Mouse (Mus musculus) v-Abl transformed pro-B cells (cell line): ENCODE results near the gene Nrap.

Experiments used
- in situ Hi-C, 2 experiments: fragments of 400-800 bp; cut with MboI; formaldehyde crosslinking; loops; one replicate each; pipeline ENCODE4 v1.15.1; 2025; ENCODE audit not compliant: unreplicated experiment in 2 of 2

The Nrap gene

DNA sequence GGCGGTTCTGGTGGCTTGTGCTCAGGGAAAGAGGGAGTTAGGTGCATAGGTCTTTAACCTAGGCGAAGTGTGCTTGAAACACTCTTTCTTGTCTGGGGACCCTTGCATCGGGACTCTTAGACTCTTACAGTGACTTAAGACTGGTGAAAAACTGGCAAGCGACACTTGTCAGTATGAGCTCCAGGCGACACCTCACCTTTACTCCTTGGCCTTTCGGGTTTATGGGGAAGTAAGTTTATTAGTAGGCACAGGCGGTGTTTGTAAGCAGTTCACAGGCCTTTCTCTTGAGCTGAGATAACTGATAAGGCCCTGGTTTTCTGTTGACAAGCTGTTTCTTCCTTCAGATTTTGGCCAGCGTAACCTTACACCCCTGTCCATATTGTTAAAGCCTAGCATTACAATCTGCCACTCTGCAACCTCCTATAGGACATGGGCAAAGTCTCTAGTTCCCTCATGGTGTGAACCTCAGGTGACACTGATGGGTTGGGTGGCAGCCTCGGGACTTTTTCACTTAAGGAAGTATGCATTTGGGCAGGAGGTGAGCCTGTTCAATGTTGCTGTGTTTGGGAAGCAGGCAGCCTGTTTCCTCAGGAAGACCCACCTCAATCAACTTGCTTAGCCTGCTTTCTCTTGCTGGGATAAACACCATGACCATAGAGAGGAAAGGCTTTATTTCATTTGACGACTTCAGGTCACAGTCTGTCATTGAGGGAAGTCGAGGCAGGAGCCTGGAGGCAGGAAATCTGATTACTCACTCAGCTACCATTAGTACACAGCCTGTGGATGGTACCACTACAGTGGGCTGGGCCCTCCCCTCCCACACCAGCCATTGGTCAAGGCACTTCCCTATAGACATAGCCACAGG is 8.1 kb upstream of the Nrap start:
- in situ Hi-C loops, result no loop called here

- in situ Hi-C loops, result no loop called here
Measured at GRCm38 (mm10) chr19:56396669-56397621, 7.1 kb upstream of the Nrap start, which contains the start of gene Casp7. Casp7 (plus strand) TSS chr19:56397129.

- in situ Hi-C loops, result no loop called here
Measured at GRCm38 (mm10) chr19:56396227-56396626, 6.4 kb upstream of the Nrap start.

DNA sequence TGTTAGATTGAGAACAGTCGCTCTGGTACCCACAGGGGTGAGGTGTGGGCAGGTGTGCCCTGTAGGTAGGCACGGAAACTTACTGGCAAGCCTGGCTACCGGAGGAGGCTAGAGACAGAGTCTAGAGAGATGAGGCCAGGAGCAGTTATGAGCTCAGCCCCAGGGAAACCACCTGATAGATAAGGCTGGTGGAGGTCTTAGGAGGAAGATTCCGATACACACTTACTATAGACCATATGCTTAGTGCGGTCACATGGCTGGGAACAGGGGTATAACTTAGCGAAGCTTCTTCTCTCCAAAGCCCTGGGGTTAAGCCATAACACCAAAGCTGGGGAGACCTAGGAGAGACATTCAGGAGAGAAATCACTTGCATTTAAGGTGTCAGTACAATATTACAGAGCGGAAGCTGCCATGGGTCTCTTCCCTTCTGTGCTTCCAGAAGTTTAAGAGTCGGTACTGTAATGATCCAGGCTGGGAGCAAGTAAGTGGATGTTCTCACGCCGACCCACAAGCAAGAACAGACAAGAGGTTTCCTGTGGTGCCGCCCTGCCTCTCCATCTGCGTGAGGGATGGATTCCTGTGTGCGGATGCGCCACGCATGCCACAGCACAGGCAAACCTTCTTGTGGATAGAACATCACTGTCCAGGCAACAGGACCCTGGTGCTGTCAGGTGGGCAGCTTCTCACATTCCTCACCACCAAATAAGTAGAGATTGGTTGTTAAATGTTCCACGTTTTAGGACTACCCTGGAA is 5.5 kb upstream of the Nrap start:
- in situ Hi-C loops, result no loop called here

DNA sequence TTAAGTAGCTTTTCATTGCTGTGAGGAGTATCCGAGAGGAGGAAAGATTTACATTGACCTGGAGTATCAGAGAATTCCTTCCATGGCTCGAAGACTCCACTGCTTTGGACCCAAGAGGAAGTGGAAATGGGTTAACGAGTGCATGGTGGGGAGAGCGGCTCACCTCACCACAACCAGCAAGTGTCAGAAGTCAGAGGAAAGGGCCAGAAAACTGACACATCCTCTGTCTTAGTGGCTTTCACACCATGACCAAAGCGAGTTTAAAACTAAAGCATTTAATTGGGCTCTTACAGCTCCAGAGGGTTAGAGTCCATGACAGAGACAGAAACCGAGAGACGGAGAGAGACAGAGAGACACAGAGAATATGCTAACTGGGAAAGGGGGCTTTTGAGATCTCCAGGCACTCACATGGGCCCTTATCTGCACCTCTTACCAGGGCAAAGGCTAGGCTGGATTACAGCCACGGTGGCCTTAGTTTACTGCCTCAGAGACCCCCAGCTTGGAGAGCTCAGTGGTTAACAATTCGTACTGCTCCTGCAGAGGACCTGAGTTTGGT is 3.6 kb upstream of the Nrap start:
- in situ Hi-C loops, result no loop called here

GRCm38 (mm10) chr19:56391307-56392046 is 1.6 kb upstream of the Nrap start:
- in situ Hi-C loops, result no loop called here

DNA sequence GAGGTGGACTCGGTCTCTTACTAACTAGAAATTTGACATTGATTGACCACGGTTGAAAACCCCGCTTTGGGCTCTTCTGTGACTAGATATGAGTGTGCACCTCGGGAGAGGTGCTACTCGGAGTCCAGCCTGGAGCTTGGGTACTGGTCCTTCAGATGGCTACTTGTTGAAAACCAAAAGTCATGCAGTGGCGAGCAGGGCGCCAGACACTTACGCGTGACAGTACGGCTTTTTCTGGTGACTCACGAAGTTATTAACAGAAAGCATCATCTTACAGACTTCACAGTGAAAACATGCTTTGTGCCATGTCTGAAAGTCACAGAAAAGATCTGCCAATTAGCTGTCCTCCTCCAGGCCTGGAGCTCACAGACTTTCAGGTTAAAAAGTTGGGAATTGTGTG is 661 bp downstream of the Nrap start:
- in situ Hi-C loops, result no loop called here

GRCm38 (mm10) chr19:56387726-56388302 is 2.0 kb downstream of the Nrap start:
- in situ Hi-C loops, result no loop called here

DNA sequence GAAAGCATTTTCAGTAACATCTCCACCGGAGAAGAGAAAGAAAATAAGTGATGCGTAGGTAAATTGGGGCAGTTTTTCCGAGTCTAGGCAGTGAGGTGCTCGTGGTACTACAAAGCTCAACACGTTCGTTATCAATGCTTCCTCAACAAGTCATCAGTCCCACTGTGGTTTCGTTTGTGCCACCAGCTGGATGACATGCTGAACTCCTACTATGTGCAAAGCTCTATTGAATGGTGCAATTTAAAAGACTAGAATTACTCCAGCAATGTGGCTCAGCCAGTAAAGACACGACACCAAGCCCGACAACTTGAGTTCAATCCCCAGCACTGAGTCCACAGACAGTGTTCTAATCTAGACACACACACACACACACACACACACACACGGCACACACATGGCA is 3.7 kb downstream of the Nrap start:
- in situ Hi-C loops, result no loop called here

GRCm38 (mm10) chr19:56385546-56385945 is 4.3 kb downstream of the Nrap start:
- in situ Hi-C loops, result no loop called here

- in situ Hi-C loops, result no loop called here
Measured at GRCm38 (mm10) chr19:56381407-56381806, 8.4 kb downstream of the Nrap start.

- in situ Hi-C loops, result no loop called here
Measured at GRCm38 (mm10) chr19:56380341-56380740, 9.5 kb downstream of the Nrap start.

DNA sequence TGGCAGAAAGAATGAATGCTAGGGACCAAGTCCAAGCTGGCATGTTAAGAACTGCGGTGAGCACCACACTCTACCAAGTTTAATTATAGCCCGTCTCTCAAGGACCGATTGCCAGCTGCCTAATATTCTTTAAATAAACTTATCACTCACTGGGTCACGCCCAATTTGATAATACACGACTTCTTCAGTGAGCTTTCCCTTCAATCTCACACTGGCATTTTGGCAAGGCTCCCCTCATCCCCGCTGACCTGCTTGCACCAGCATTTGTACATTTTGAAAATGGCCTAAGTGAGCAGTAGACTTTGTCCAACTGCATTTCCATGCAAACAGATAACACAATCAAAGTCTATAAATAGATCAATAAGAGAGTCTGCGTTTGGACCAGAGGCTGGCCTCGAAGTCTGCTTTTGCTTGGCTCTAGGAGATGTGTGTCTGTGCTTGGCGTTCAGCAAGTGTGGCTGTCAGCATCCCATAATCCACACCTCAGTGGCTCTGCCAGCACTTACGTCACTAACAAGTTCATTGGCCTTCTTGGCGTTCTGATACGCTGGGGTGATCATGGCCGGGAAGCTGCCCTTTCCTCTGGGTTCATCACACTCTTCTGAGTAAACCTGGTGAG is 11.2 kb downstream of the Nrap start:
- in situ Hi-C loops, result no loop called here

GRCm38 (mm10) chr19:56378007-56378406 is 11.8 kb downstream of the Nrap start:
- in situ Hi-C loops, result no loop called here

GRCm38 (mm10) chr19:56374011-56374410 is 15.8 kb downstream of the Nrap start:
- in situ Hi-C loops, result no loop called here

DNA sequence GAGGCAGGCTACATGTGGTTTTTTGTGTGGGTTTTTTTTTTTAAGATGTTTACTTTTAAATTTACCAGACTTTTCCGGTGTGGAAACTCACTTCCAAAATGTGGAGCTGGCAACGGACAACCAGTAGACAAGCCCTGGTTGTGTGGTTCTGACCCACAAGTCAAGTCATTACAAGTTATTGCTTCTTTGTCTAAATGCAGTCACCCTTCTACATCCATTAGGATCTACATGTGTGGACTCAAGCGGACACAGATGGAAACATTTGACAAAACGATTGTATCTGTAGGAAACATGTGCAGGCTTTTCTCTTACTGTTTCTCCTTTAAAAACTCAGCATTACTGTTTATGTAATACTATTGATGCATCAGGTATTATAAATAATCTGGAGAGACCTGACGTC is 16.6 kb downstream of the Nrap start:
- in situ Hi-C loops, result no loop called here

GRCm38 (mm10) chr19:56372226-56372625 is 17.6 kb downstream of the Nrap start:
- in situ Hi-C loops, result no loop called here

- in situ Hi-C loops, result no loop called here
Measured at GRCm38 (mm10) chr19:56370389-56371150, 19.3 kb downstream of the Nrap start.
